Mouse (Mus musculus) adrenal gland, postnatal 0 days (tissue): Measurements from ENCODE around the gene Lrfn3. TPM values are rescaled to one million over a fixed set of nuclear protein-coding genes. Genes with fewer than 3 reads are reported as not detected.

Experiments used
- polyA plus RNA-seq: library from polyadenylated mRNA; unstranded; fragments of >200 nt; fragmentation: Nextera tagmentation; extraction: Ambion mirVana; gene quantifications from 2 replicates; pipeline ENCODE4 v1.2.1, GENCODE M21; 2015

The Lrfn3 gene
- polyA plus RNA-seq, result 7.0 and 8.6 TPM in 2 replicates

GRCm38 (mm10) chr7:30362652-30363343 is at the start of gene Lrfn3:
TSS of gene Lrfn3 (minus strand) at chr7:30362772.

GRCm38 (mm10) chr7:30323795-30324194 is 38.8 kb downstream of the Lrfn3 start, which contains the start of gene Sdhaf1:
TSS of gene Sdhaf1 (minus strand) at chr7:30323895.

GRCm38 (mm10) chr7:30321539-30322284 is 40.9 kb downstream of the Lrfn3 start, which contains the start of gene E130208F15Rik:
TSS of gene E130208F15Rik (plus strand) at chr7:30321740.

GRCm38 (mm10) chr7:30314721-30315155 is 47.8 kb downstream of the Lrfn3 start, which contains the start of gene Syne4:
TSS of gene Syne4 (plus strand) at chr7:30314807.

GRCm38 (mm10) chr7:30308076-30309005 is 54.2 kb downstream of the Lrfn3 start, which contains the start of gene Alkbh6:
TSS of gene Alkbh6 (plus strand) at chr7:30308717.

Other genes starting within 250 kb of the Lrfn3 start
- 3.9 and 5.4 TPM in 2 replicates for gene Zfp382, start 240.8 kb downstream of the Lrfn3 start, polyA plus RNA-seq
- 6.1 and 7.2 TPM in 2 replicates for gene Zfp146, start 193.0 kb downstream of the Lrfn3 start, polyA plus RNA-seq
- gene Cox7a1, start 178.6 kb downstream of the Lrfn3 start, polyA plus RNA-seq, result 44.3 and 48.0 TPM in 2 replicates
- 132 and 167 TPM in 2 replicates for gene Capns1, start 164.0 kb downstream of the Lrfn3 start, polyA plus RNA-seq
- gene Polr2i, start 130.8 kb downstream of the Lrfn3 start, polyA plus RNA-seq, result 136 and 153 TPM in 2 replicates
- 167 and 170 TPM in 2 replicates for gene Tbcb, start 130.5 kb downstream of the Lrfn3 start, polyA plus RNA-seq
- not detected in 2 replicates for gene Ovol3, start 127.0 kb downstream of the Lrfn3 start, polyA plus RNA-seq
- gene Thap8, start 82.7 kb downstream of the Lrfn3 start, polyA plus RNA-seq, result 0.43 and 0.65 TPM in 2 replicates
- 2.7 and 3.7 TPM in 2 replicates for gene Wdr62, start 82.4 kb downstream of the Lrfn3 start, polyA plus RNA-seq
- gene Clip3, start 71.0 kb downstream of the Lrfn3 start, polyA plus RNA-seq, result 23.7 and 60.5 TPM in 2 replicates
- 67.9 and 101 TPM in 2 replicates for gene Alkbh6, start 54.1 kb downstream of the Lrfn3 start, polyA plus RNA-seq
- 10.1 and 17.2 TPM in 2 replicates for gene Syne4, start 48.0 kb downstream of the Lrfn3 start, polyA plus RNA-seq
- 1.7 and 4.2 TPM in 2 replicates for gene E130208F15Rik, start 41.0 kb downstream of the Lrfn3 start, polyA plus RNA-seq
- gene Sdhaf1, start 38.9 kb downstream of the Lrfn3 start, polyA plus RNA-seq, result 19.9 and 24.4 TPM in 2 replicates
- 130 and 219 TPM in 2 replicates for gene Tyrobp, start 51.0 kb upstream of the Lrfn3 start, polyA plus RNA-seq
- gene Hcst, start 57.1 kb upstream of the Lrfn3 start, polyA plus RNA-seq, result 6.9 and 9.5 TPM in 2 replicates
- 0.88 and 1.7 TPM in 2 replicates for gene Nfkbid, start 59.0 kb upstream of the Lrfn3 start, polyA plus RNA-seq
- gene Aplp1, start 82.8 kb upstream of the Lrfn3 start, polyA plus RNA-seq, result 66.4 and 132 TPM in 2 replicates
- not detected in 2 replicates for gene Kirrel2, start 94.9 kb upstream of the Lrfn3 start, polyA plus RNA-seq
- gene Nphs1, start 95.5 kb upstream of the Lrfn3 start, polyA plus RNA-seq, result 0.10 and 0.17 TPM in 2 replicates
- 3.3 and 7.4 TPM in 2 replicates for gene Prodh2, start 130.8 kb upstream of the Lrfn3 start, polyA plus RNA-seq
- 5.8 and 11.5 TPM in 2 replicates for gene Arhgap33, start 172.3 kb upstream of the Lrfn3 start, polyA plus RNA-seq
- gene Hspb6, start 189.4 kb upstream of the Lrfn3 start, polyA plus RNA-seq, result 21.9 and 51.7 TPM in 2 replicates
- gene Proser3, start 189.5 kb upstream of the Lrfn3 start, polyA plus RNA-seq, result 5.8 and 6.8 TPM in 2 replicates
- 57.6 and 67.2 TPM in 2 replicates for gene Lin37, start 197.1 kb upstream of the Lrfn3 start, polyA plus RNA-seq
- gene U2af1l4, start 200.5 kb upstream of the Lrfn3 start, polyA plus RNA-seq, result 83.5 and 101 TPM in 2 replicates
- gene Gm49396, start 200.6 kb upstream of the Lrfn3 start, polyA plus RNA-seq, result 2.8 and 5.1 TPM in 2 replicates
- 179 and 205 TPM in 2 replicates for gene Psenen, start 200.9 kb upstream of the Lrfn3 start, polyA plus RNA-seq
- gene Igflr1, start 202.7 kb upstream of the Lrfn3 start, polyA plus RNA-seq, result 0.72 and 1.8 TPM in 2 replicates
- 3.7 and 4.5 TPM in 2 replicates for gene Kmt2b, start 226.0 kb upstream of the Lrfn3 start, polyA plus RNA-seq
- gene Zbtb32, start 236.1 kb upstream of the Lrfn3 start, polyA plus RNA-seq, result 0.11 and 0.51 TPM in 2 replicates